Mouse (Mus musculus) adrenal gland, adult 8-10 months (tissue): ENCODE data around the gene Rab3d. TPM values are rescaled to one million over a fixed set of nuclear protein-coding genes. Genes with fewer than 3 reads are reported as not detected.

ENCODE experiments used
- DNase-seq: peaks from one replicate; pipeline ENCODE4 v3.0.0; 2022
- total RNA-seq, 4 experiments: library from RNA; stranded (reverse); gene quantifications; 2 replicates each; pipeline ENCODE4 v1.2.4; 2022

Rab3d gene
- total RNA-seq, 4 experiments from 2014 or later: 43.1 to 64.6 (median 48.1) TPM

DNA sequence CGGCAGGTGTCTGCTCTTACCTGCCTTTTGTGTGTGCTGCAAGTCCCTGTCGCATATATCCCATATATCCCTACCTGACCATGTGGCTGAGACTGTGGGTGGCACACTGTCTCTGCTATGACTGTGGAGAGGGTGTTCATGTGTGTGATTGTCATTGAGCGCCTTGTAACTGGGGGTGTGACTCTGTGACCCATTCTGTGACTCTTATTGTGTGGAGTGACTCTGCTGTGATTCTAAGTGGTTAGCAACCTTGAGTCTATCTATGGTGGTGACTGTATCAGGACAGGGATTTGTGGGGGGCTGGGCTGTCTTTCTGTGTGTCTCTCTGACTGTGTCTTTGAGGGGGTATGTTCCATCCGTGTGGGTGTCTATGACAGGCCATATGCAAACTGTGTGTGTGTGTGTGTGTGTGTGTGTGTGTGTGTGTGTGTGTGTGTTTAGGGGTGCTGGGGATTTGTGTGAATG lies 19.8 kb upstream of the Rab3d start:
- DNase-seq: no peak

DNA sequence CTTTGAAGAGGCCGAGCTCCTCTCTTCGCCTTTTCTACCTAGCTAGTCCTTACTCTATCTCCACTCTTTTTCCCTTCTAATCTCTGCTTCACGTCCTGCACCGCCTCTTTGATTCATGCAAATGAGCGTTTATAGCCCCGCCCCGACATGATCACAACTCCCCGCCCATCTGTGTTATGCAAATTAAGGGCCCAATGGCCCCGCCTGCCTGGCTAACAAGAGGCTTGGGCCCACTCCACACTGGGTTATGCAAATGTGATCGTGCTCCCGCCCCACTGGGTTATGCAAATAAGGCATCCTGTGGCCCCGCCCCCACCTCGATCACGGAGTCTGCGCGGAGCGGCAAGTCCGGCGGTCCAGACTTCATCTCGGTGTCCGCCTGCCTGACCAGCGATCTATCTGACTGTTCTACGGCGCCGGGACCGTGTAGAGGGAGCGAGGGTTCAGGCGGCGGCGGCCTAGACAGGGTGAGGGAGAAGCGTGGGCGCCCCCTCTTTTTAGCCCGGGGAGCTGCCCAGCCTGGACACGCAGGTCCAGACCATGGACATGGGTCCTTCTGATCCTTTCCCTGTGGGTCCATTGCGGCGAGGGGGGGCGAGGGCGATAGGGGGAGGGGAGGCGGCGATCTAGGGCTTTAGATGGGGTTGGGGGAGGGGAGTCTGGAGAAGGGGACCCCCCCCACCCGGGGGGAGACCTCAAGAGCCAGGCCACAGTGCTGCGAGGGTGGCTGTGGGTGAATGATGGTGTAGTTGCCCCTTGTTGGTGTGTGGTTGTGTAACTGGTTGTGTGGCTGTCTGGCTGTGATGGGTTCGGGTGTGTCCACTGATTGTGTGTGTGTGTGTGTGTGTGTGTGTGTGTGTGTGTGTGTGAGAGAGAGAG lies 18.9 kb upstream of the Rab3d start, which contains the start of gene Plppr2:
Gene Plppr2 (plus strand): TSS at position 342 of the 879 bp plus-strand sequence.
- peak; percentile 99 for DNase-seq

DNA sequence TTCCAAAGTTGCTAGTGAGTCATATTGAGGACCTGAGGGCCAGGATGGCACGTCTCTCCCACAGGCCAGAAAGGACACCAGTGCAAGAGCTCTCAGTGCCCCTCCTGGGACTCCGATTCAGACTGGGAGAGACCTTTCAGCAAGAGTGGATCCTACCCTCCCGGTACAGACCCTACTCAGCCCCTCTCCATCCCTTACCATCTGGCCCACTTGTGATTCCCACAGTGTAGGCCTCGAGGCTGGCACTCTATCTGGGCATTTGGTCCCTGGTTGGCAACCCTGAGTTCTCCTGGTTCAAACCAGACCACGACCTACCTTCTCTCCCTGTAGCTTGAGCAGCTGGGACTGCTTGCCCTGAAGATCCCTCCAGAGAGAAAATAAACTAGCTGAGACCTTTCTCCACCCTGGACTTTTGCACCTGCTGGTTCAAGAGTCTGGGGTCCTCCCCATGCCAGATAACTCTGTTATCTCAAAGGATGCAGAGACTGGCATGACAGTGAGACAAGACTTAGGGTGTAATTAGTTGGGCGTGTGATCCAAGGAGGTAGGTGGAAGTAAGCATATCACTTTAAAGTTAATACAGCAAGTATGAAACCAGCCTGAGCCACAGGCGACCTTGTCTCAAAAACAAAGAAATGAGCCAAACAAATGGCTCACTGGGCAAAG lies 17.6 kb upstream of the Rab3d start:
- DNase-seq: no peak

DNA sequence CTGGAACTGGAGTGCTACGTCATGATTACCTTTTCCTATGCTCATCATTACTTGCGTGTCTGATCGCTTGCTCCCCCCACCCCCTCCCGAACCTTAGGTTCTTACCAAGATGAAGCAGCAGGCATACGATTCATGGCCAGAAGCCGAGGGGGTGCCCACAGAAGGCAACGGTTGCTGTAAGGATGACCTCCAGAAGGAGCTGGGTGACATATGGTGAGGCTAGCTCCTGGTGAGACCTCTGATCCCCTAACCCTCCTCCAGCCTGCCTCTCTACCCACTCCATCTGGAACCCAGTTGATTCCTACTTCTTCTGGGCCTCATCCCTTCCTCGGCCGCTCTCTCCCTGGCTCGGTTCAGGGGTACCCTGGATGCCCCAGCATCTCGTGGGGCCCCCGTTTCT lies 16.0 kb upstream of the Rab3d start:
- no peak for DNase-seq

DNA sequence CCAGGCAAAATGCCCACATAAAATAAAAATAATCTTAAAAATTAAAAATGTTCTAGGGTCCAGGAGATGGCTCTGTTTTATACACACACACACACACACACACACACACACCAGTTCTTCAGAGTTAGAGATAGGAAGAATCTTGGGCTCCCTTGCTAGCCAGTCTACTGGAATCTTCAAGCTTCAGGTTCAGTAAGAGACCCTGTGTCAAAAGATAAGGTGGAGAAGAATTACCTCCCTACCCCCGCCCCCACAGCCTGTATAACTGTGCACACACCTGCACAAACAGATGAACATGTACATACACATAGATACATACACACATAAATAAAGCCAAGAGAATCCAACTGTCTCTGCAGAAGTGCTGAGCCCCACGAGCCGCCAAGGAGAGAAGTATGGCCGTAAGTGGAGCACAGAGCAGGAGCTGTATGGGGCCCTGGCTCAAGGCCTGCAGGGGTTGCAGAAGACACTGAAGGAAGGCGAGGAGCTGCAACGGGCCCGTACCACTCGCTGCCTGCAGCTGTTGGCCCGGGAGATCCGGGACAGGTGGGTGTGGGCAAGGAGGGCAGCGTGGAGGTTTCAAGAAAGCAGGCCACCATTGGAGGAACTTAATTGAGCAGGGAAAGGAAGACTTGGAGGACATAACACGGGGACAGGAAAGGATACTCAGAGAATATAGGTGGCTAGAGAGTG lies 14.6 kb upstream of the Rab3d start:
- no peak for DNase-seq

DNA sequence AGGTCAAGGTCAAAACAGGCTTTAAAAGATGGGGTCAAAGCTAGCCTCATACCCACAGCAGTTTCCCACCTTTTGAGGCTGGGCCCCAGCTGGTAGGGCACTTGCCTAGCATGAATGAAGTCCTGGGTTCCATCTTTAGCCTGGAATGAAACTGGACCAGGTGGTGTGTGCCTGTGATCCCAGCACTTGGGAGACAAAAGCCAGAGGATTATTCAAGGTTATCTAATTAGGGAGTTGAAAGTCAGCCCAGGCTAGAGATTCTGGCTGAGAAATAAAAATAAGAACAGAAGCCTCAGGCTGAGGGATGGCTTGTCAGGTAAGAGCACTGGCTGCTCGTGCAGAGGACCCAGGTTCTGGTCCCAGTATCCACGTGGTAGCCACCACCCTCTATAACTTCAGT lies 14.0 kb upstream of the Rab3d start:
- no peak for DNase-seq

DNA sequence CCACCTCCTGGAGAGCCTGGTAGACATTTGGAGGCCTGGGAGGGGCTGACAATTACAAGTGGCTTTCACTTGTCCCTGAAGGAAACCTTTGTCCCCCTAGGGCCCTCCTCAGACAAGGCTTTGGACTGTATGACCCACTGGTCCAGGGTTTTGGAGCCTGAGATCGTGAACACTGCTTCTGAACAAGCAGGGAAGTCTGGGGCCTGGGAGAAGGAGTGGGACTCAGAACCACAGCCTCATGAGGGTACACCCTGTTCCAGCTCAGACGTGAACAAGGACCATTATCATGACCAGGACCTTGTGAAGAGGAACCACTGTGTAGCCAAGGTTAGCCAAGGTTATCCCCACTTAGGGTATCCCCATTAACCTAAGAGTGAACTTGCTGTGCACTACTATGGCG lies 11.2 kb upstream of the Rab3d start:
- DNase-seq: no peak

DNA sequence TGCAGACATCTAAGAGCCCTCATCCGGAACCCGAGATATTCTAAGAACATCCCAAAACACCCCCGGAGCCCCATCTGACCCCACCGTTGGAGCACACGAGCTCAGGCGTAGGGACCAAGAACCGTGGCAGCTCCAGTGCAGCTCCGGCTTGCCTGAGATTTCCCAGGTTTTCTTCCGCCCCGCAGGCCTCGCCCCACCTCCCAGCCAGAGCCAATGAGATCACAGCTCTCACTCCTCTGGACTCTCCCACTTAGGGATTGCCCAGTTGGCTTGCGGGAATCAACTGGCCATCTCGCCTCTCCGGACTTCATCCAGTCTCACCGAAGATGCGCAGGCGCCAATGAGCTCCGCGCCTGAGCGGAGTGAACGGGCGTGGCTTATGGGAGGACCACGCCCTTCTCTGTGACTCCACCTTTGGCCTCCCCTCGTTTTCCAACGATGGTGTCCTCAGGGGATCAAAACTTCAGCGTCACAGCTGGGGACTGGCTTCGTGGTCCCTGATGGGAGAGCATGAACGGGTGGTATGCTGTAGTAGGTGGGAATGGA lies 9.3 kb upstream of the Rab3d start, which contains the start of the genes Ccdc159 and Tmem205:
Gene Ccdc159 (plus strand): TSS at position 264 of the 546 bp plus-strand sequence.
Gene Tmem205 (minus strand): TSS at position 349 of the 546 bp plus-strand sequence.
- DNase-seq: peak; percentile 97

DNA sequence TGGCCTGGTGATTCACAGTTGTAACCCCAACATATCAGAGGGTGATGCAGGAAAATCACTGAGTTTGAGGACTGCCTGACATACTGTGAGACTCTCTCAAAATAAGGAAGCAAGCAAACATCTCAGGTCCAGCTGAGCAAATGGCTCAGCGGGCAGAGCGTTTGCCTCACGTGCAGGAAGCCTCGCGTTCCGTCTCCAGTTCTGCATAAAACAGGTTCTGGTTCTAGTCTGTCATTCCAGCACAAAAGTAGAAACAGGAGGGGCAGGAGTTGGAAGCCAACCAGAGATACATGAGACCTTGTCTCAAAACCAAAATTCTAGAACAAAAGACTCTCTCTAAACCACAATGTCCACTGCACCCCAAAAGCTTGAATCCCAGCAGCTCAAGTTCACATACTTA lies 8.8 kb upstream of the Rab3d start:
- no peak for DNase-seq

DNA sequence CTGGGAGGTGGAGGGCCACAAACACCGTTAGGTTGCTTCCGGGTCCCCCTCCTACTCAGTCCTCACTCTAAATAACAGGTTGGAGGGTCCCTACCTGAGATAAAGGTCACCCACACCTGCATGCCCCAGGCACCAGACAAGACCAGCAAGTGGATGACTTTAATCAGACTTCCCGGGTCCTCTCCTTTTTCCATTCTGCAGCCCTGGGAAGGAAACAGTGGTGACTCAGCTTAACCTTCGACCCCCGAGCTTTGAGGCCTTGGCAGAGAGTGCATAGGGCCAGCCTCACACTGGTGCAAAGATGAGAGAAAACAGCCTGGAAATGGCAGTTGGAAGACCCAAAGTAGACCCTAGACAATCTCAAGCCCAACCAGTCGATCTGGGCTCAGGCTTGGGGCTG lies 8.2 kb upstream of the Rab3d start:
- peak; percentile 73 for DNase-seq

DNA sequence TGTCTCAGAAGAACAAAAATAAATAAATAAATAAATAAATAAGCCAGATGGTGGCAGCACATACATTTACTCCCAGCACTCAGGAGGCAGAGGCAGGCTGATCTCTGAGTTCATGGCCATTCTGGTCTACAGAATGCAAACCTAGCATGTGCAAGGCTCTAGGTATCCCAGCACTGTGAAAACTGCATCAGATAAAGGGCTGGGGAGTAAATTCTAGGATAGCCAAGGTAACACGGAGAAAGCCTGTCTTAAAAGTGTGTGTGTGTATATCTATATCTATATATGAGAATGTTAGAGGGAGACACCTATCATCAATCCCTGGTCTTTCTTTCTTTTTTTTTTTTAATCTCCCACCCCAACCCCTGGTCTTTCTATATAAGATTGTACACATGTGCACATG lies 7.5 kb upstream of the Rab3d start:
- no peak for DNase-seq

DNA sequence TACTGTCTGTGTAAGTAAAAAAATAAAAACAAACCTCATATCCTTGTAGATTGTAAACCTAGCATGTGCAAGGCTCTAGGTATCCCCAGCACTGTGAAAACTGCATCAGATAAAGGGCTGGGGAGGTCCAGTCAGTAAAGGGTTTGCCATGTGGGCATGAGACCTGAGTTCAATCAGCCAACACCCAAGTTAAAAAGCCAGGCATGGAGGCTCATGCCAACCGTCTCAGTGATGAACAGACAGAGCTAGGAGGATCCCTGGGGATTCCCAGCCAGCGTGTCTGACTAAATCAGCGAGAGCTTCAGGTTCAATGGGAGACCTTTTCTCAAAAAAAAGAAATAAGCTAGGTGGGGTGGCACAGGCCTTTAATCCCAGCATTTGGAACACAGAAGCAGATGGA lies 7.0 kb upstream of the Rab3d start:
- DNase-seq: no peak

DNA sequence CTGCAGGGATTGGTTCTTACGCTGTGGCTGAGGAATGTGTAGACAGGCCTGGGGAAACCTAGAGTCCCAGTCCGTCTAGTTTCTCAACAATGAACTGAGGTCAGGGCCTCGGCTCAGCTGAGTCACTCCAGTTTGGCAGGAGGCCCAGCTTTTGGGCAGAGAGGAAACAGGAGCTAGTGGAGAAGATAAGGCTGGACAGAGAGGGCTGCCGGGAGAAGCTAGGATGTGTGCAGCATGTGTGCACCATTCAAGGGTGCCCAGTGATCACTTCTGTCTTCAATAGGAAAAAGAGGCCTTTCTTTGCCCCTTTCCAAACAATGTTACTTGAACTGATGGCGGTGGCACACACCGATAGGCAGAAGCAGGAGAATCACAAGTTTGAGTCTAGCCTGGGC lies 6.1 kb upstream of the Rab3d start:
- DNase-seq: peak; percentile 98

DNA sequence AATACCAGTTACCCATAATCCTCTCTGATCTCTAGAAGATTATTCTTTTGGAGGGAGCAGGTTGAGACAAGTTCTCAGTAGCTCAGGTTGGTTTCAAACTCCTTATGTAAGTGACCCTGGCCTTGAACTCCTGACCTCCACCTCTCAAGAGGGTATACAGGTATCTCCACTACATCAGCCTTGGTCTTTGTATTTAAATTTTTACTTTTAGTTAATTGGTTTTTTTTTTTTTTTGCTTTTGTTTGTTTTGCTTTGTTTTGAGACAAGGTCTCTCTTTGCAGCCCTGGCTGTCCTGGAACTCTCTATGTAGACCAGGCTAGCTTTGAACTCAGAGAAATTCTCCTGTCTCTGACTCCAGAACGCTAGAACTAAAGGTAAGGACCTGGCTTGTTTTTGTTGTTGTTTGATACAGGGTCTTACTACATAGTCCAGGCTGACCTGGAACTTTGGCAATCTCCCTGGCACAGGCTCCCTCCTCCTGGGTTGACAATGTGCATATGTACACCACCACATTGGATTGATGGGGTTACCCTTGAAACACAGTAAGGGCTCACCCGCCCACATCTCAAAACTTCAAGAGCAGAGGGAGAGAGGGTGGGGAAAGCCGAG lies 5.6 kb upstream of the Rab3d start:
- DNase-seq: no peak

DNA sequence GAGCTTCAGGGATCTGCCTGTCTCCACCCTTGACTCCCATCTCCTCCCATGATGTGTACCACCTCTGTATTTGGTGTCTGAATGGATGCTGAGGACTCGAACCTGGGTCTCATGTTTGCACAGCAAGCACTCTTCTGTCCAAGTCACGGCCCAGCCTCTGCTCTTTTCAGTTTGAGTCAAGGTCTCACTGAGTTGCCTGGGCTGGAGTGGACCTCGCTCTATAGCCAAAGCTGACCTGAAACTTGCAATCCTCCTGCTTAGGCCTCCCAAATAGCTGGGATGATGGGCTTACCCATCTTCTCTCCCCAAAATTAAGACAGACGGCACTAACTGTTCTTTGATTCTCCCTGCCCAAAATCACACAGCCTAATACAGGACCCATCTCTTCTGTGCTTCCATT lies 5.0 kb upstream of the Rab3d start:
- DNase-seq: no peak

DNA sequence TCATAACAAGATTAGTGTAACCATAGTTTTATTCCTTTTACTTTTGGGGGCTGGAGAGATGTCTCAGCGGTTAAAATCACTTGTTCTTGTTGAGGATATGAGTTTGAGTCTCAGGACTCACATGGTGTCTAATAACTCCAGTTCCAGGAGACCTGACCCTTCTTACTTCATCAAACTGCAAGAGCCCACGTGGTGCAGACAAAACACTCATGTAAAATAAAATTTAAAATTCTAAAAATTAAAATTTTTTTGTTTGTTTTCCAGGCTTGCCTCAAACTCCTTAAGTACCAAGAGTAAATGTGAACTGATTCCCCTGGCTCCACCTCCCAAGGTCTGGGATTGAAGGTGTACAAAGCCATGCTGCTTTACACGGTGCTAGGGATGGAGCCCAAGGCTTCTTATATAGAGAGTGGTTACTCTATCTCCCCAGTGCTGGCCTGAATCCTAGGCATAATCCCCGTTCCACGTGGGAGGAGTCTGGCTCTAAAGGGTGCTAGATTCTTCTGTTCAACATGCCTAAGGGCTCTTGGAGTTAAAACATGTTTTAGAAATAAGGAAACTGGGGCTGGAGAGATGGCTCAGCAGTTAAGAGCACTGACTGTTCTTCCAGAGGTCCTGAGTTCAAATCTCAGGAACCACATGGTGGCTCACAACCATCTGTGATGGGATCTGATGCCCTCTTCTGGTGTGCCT lies 846 bp upstream of the Rab3d start:
- no peak for DNase-seq

DNA sequence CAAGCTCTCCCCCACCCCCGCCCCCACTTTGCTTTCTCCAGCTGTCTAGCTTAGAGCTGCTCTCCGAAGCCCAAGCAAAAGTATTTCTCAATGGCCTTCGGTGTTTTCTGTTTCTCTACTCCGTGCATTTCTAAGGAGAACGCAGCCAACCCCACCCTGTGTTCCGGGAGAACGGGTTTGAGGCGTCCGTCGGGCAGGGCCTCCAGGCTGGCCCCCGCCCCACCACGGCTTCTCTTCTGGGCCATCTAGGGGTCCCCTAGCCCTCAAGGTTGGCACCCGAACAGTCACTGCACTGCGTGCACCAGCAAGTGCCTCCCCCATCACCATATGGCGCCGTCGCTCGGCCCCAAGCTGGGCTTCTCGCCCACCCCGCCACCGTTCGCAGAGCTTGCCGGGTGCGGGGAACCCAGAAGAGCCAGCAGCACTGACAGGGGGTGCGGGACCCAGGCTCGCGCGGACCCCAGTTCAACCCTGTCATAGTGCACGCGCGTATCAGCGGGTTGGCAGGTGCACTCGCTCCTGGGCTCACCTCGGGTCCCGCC lies 428 bp downstream of the Rab3d start:
- DNase-seq: no peak

DNA sequence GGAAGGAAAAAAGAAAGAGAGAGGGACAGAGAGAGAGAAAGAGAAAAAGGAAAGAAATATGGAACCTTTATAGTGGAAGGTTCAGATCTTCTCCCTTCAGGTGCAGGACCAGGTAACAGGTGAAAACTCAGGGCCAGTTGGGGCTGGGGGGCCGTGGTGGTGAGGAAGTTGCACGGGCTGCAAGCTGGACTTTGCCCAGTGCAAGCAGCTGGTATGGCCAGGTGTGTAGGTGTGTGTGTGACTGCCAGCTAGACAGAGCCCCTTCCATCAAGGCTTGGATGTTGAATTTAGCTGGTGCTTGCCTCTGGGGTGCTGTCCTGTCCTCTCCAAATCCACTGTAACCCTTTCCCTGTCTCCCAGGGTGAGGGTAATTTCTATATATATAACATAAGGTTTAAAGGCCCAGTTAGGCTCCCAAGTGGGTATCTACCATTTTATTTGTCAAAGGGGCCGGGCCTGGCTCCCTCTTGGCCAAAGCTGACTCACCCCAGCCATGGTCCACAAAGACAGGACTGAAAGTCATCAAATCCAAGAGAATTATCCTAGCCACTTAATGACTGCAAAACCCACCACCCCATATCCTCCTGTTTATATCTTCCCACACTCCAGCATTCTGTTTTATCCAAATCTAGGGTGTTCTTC lies 1.0 kb downstream of the Rab3d start:
- DNase-seq: no peak

DNA sequence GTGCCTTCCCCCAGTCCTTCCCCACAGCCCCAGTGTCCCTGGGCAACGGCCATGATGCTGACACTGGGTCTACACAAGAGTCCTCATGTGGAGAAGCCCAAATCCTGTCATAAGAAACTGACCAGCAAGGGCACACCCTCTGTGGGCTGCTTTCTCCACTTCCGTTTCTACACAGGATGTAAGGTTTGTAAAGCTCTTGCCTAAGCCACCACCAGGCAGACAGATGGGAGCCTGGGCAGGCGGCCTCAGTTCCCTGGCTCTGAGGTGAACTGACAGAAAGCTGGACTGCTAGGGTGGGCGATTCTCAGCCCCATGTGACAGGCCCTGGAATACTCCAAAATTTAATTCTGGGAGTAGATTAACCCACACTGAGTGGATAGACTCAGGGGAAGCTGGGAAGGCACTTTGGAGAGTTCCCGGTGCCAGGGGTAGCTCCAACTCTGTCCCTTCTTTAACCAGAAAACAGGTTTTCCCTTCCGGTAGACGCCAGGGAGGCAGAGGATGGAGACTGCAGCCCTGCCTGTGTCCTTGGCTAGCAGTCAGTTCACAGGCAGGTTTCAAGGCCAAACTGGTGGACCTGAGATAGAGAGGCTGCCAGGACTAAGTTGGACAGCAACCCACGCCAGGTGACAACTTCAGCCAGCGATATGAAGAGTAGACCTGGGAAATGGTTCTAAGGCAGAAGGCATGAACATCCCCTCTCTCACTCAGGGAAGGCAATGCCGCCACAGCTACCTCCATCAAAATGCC lies 8.3 kb downstream of the Rab3d start:
- no peak for DNase-seq

DNA sequence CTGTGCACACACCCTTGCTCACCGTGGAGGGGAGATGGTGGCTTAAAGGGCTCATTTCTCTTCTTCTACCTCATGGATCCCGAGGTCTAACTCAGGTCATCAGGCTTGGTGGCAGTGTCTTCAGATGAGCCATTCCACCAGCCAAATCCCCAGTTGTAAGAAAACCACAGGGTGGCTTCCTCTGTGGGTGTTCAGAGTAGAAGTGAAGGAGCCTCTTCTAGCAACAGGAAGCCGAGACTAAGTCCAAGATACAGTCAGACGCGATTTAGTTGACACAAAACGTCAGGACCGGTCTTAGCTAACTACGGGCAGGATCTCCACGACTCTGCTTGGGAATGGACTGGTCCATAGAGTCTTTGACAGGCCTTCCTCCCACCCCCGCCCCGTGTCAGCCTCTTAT lies 9.8 kb downstream of the Rab3d start:
- no peak for DNase-seq
